Mouse (Mus musculus): Measurements from ENCODE around the gene Vinac1. TPM values are rescaled to one million over a fixed set of nuclear protein-coding genes. Genes with fewer than 3 reads are reported as not detected.

The Vinac1 gene
- polyA plus RNA-seq (2015; fragmentation: Nextera tagmentation; extraction: Ambion mirVana): 0.18 and 0.23 TPM in 2 replicates

GRCm38 (mm10) chr2:129047811-129048210 is at the start of gene Vinac1:
Gene Vinac1, minus strand, starts transcription at chr2:129048172.
- H3K4me3 ChIP-seq (ENCODE audit: low read depth, low read length): no peak within 1 kb of the TSS
- no peaks in the 10 kb centered on the region for H3K36me3 ChIP-seq (ENCODE audit: insufficient read depth, low read length)
- no peak for ATAC-seq
- H3K9ac ChIP-seq (replicated peaks; ENCODE audit: low read depth): no peak within 1 kb of the TSS
- DNase-seq (ENCODE audit: low spot score): no peak
- H3K27me3 ChIP-seq (replicated peaks; ENCODE audit: insufficient read depth, low read length): no peaks in the 10 kb centered on the region
- 84% methylated on average over 8 of the region's 8 CpGs for WGBS
- H3K4me1 ChIP-seq (ENCODE audit: insufficient read depth, low read depth, low read length): no peaks in the 10 kb centered on the region
- TF ChIP-seq CTCF (IDR thresholded peaks at IDR 0.05): no peak
- no peak for TF ChIP-seq EP300 (IDR thresholded peaks at IDR 0.05)
- no peak within 1 kb of the TSS for H3K27ac ChIP-seq (ENCODE audit: low read length)
- no peaks in the 10 kb centered on the region for H3K9me3 ChIP-seq (ENCODE audit: low read length)
- no peak within 1 kb of the TSS for H3K4me2 ChIP-seq (replicated peaks; ENCODE audit: low read depth, low read length)

- H3K4me1 ChIP-seq (ENCODE audit: insufficient read depth, low read depth, low read length): no peaks in the 10 kb centered on the region
- H3K4me2 ChIP-seq (replicated peaks; ENCODE audit: low read depth, low read length): no peak overlapping the region
- peaks cover 9% of the 10 kb centered on the region; the same call in 1 of the 2 replicates for H3K36me3 ChIP-seq (ENCODE audit: insufficient read depth, low read length)
- ATAC-seq (peak; percentile 75), DNase-seq (ENCODE audit: low spot score) (peak; percentile 22)
- H3K9ac ChIP-seq (replicated peaks; ENCODE audit: low read depth): no peak overlapping the region
- H3K27me3 ChIP-seq (replicated peaks; ENCODE audit: insufficient read depth, low read length): no peaks in the 10 kb centered on the region
- 62% methylated on average over 18 of the region's 18 CpGs for WGBS
- H3K9me3 ChIP-seq (ENCODE audit: low read length): no peaks in the 10 kb centered on the region
- H3K27ac ChIP-seq (ENCODE audit: low read length): no peak overlapping the region
- TF ChIP-seq CTCF (IDR thresholded peaks at IDR 0.05) (peak; percentile 38), EP300 (IDR thresholded peaks at IDR 0.05) (no peak)
- H3K4me3 ChIP-seq (ENCODE audit: low read depth, low read length): no peak overlapping the region
Observed at GRCm38 (mm10) chr2:129093926-129094724, 46.2 kb upstream of the Vinac1 start.

- no peak for DNase-seq (ENCODE audit: low spot score)
- no peak for ATAC-seq
- TF ChIP-seq EP300 (IDR thresholded peaks at IDR 0.05) (no peak), CTCF (IDR thresholded peaks at IDR 0.05) (no peak)
- H3K9me3 ChIP-seq (ENCODE audit: low read length): no peaks in the 10 kb centered on the region
- H3K4me3 ChIP-seq (ENCODE audit: low read depth, low read length): no peak overlapping the region
- no peak overlapping the region for H3K9ac ChIP-seq (replicated peaks; ENCODE audit: low read depth)
- peaks cover 15% of the 10 kb centered on the region; the same call in 1 of the 2 replicates for H3K36me3 ChIP-seq (ENCODE audit: insufficient read depth, low read length)
- H3K4me1 ChIP-seq (ENCODE audit: insufficient read depth, low read depth, low read length): no peaks in the 10 kb centered on the region
- no peak overlapping the region for H3K27ac ChIP-seq (ENCODE audit: low read length)
- H3K27me3 ChIP-seq (replicated peaks; ENCODE audit: insufficient read depth, low read length): no peaks in the 10 kb centered on the region
- 88% methylated on average over 12 of the region's 12 CpGs for WGBS
- no peak overlapping the region for H3K4me2 ChIP-seq (replicated peaks; ENCODE audit: low read depth, low read length)
Observed at GRCm38 (mm10) chr2:129092810-129093209, 44.8 kb upstream of the Vinac1 start.

- Histone ChIP-seq H3K4me2 (replicated peaks; ENCODE audit: low read depth, low read length) (no peak overlapping the region), H3K4me1 (ENCODE audit: insufficient read depth, low read depth, low read length) (no peaks in the 10 kb centered on the region), H3K36me3 (ENCODE audit: insufficient read depth, low read length) (peaks cover 15% of the 10 kb centered on the region; the same call in 1 of the 2 replicates), H3K4me3 (ENCODE audit: low read depth, low read length) (no peak overlapping the region), H3K9ac (replicated peaks; ENCODE audit: low read depth) (no peak overlapping the region), H3K27ac (ENCODE audit: low read length) (no peak overlapping the region), H3K27me3 (replicated peaks; ENCODE audit: insufficient read depth, low read length) (no peaks in the 10 kb centered on the region), H3K9me3 (ENCODE audit: low read length) (no peaks in the 10 kb centered on the region)
- WGBS: 57% methylated on average over 4 of the region's 4 CpGs
- TF ChIP-seq CTCF (IDR thresholded peaks at IDR 0.05) (no peak), EP300 (IDR thresholded peaks at IDR 0.05) (no peak)
- ATAC-seq (no peak), DNase-seq (ENCODE audit: low spot score) (no peak)
Observed at GRCm38 (mm10) chr2:129090370-129090769, 42.4 kb upstream of the Vinac1 start.

- no peak overlapping the region for H3K27ac ChIP-seq (ENCODE audit: low read length)
- no peak overlapping the region for H3K4me3 ChIP-seq (ENCODE audit: low read depth, low read length)
- no peak for TF ChIP-seq CTCF (IDR thresholded peaks at IDR 0.05)
- no peak for TF ChIP-seq EP300 (IDR thresholded peaks at IDR 0.05)
- H3K27me3 ChIP-seq (replicated peaks; ENCODE audit: insufficient read depth, low read length): no peaks in the 10 kb centered on the region
- H3K36me3 ChIP-seq (ENCODE audit: insufficient read depth, low read length): 0 out of 2 replicates have a peak, but pooled peaks cover 9% of the 10 kb centered on the region
- 96% methylated on average over 1 of the region's 1 CpGs for WGBS
- H3K4me1 ChIP-seq (ENCODE audit: insufficient read depth, low read depth, low read length): no peaks in the 10 kb centered on the region
- no peak overlapping the region for H3K4me2 ChIP-seq (replicated peaks; ENCODE audit: low read depth, low read length)
- H3K9me3 ChIP-seq (ENCODE audit: low read length): no peaks in the 10 kb centered on the region
- H3K9ac ChIP-seq (replicated peaks; ENCODE audit: low read depth): no peak overlapping the region
- DNase-seq (ENCODE audit: low spot score): no peak
- ATAC-seq: no peak
Observed at GRCm38 (mm10) chr2:129087520-129087919, 39.5 kb upstream of the Vinac1 start.

- peak; percentile 76 for TF ChIP-seq CTCF (IDR thresholded peaks at IDR 0.05)
- TF ChIP-seq EP300 (IDR thresholded peaks at IDR 0.05): no peak
- DNase-seq (ENCODE audit: low spot score) (peak; percentile 49), ATAC-seq (no peak)
- Histone ChIP-seq H3K9ac (replicated peaks; ENCODE audit: low read depth) (no peak overlapping the region), H3K27ac (ENCODE audit: low read length) (no peak overlapping the region), H3K9me3 (ENCODE audit: low read length) (no peaks in the 10 kb centered on the region), H3K4me3 (ENCODE audit: low read depth, low read length) (no peak overlapping the region), H3K27me3 (replicated peaks; ENCODE audit: insufficient read depth, low read length) (no peaks in the 10 kb centered on the region), H3K4me1 (ENCODE audit: insufficient read depth, low read depth, low read length) (no peaks in the 10 kb centered on the region), H3K4me2 (replicated peaks; ENCODE audit: low read depth, low read length) (no peak overlapping the region), H3K36me3 (ENCODE audit: insufficient read depth, low read length) (peaks cover 9% of the 10 kb centered on the region; the same call in 1 of the 2 replicates)
- WGBS: 54% methylated on average over 2 of the region's 2 CpGs
Observed at GRCm38 (mm10) chr2:129084959-129085358, 37.0 kb upstream of the Vinac1 start.
